Comparison of ENCODE assay signal across 9 mouse cellular contexts in genomic region chr17:5841943-5842273, GRCm38 (mm10). TPM values are rescaled to one million over a fixed set of nuclear protein-coding genes. Genes with fewer than 3 reads are reported as not detected.
DNase-seq lines count a peak whose midpoint lies in the region; ATAC-seq and TF ChIP-seq lines count a peak whose summit lies in the region.
"Had no signal": no experiment of that assay in that cellular context is flagged by ENCODE, and none has a peak within 500 bp of the region (broad histone marks: within the 10 kb centered on the region; RNA-seq: fewer than 3 reads in every experiment).

No protein-coding gene starts in this region.

- no peaks in the 10 kb centered on the region for H3K27me3 ChIP-seq in heart, embryonic 16.5 days (ENCODE audit: control insufficient read depth, insufficient read depth, low read length)
- H3K27me3 ChIP-seq in G1E (ENCODE audit: insufficient read depth, low read length), result no peaks in the 10 kb centered on the region
- no peaks in the 10 kb centered on the region for H3K27me3 ChIP-seq in hindbrain, embryonic 10.5 days (ENCODE audit: insufficient read depth, poor library complexity, severe bottlenecking)
- no peaks in the 10 kb centered on the region for H3K27me3 ChIP-seq in midbrain, embryonic 11.5 days (ENCODE audit: control insufficient read depth, insufficient read depth, low read length)
- H3K27me3 ChIP-seq: Patski had no signal

- peak overlapping the region; percentile 99 for H3K27ac ChIP-seq in heart, embryonic 16.5 days (ENCODE audit: low read length)
- H3K27ac ChIP-seq in hindbrain, embryonic 10.5 days, result peak overlapping the region; percentile 99
- H3K27ac ChIP-seq in midbrain, embryonic 11.5 days (ENCODE audit: low read depth, low read length), result peak overlapping the region; percentile 94

- WGBS in heart, embryonic 16.5 days, result 0% methylated on average over 7 of the region's 7 CpGs
- under 1% methylated on average over 7 of the region's 7 CpGs for WGBS in hindbrain, embryonic 10.5 days
- 1% methylated on average over 7 of the region's 7 CpGs for WGBS in midbrain, embryonic 11.5 days

- peak overlapping the region; percentile 99 for H3K9ac ChIP-seq in heart, embryonic 16.5 days (ENCODE audit: low read length)
- peak overlapping the region; percentile 98 for H3K9ac ChIP-seq in midbrain, embryonic 11.5 days (ENCODE audit: low read length)

- H3K9me3 ChIP-seq in heart, embryonic 16.5 days (replicated peaks; ENCODE audit: control insufficient read depth, low read length), result no peaks in the 10 kb centered on the region
- H3K9me3 ChIP-seq in G1E (replicated peaks), result no peaks in the 10 kb centered on the region
- H3K9me3 ChIP-seq in hindbrain, embryonic 10.5 days, result no peaks in the 10 kb centered on the region
- no peaks in the 10 kb centered on the region for H3K9me3 ChIP-seq in midbrain, embryonic 11.5 days (ENCODE audit: control insufficient read depth, low read length)

- no peak for ATAC-seq in heart, embryonic 16.5 days (replicated peaks; ENCODE audit: extremely low read depth, insufficient read depth, low FRiP score)
- ATAC-seq in G1E (ENCODE audit: extremely low read depth, insufficient number of reproducible peaks, low FRiP score, poor library complexity, severe bottlenecking), result no peak
- ATAC-seq in midbrain, embryonic 11.5 days (ENCODE audit: low FRiP score), result no peak

- H3K4me2 ChIP-seq in heart, embryonic 16.5 days (ENCODE audit: low read depth, low read length), result peak overlapping the region; percentile 93
- H3K4me2 ChIP-seq in midbrain, embryonic 11.5 days, result peak overlapping the region; percentile 69

- TF ChIP-seq CTCF in G1E (IDR thresholded peaks at IDR 0.05; ENCODE audit: low read depth, low read length), result no peak

- H3K36me3 ChIP-seq in heart, embryonic 16.5 days (ENCODE audit: control insufficient read depth, insufficient read depth), result no peaks in the 10 kb centered on the region
- H3K36me3 ChIP-seq in G1E (replicated peaks), result peaks cover 21% of the 10 kb centered on the region
- no peaks in the 10 kb centered on the region for H3K36me3 ChIP-seq in hindbrain, embryonic 10.5 days
- H3K36me3 ChIP-seq in midbrain, embryonic 11.5 days (ENCODE audit: control insufficient read depth, insufficient read depth, low read length), result no peaks in the 10 kb centered on the region

- DNase-seq in heart, adult 18-20 months, result no peak
- DNase-seq in G1E (ENCODE audit: low spot score), result no peak
- DNase-seq in hindbrain, embryonic 10.5 days (ENCODE audit: low spot score), result no peak
- no peak for DNase-seq in midbrain, embryonic 11.5 days (ENCODE audit: low spot score, missing footprints)
- no peak for DNase-seq in embryo, embryonic 9.5 days (ENCODE audit: extremely low spot score)
- DNase-seq in layer of hippocampus, adult 8-10 months (ENCODE audit: low spot score in 2 of 2), result no peak
- DNase-seq in spleen, postnatal 10 days (ENCODE audit: low spot score in 2 of 2), result no peak

- H3K4me3 ChIP-seq in heart, embryonic 16.5 days (ENCODE audit: low read length), result peak overlapping the region; percentile 89
- peak overlapping the region; percentile 86 for H3K4me3 ChIP-seq in G1E (ENCODE audit: low read depth, low read length)
- peak overlapping the region; percentile 82 for H3K4me3 ChIP-seq in hindbrain, embryonic 10.5 days
- peak overlapping the region; percentile 76 for H3K4me3 ChIP-seq in midbrain, embryonic 11.5 days (ENCODE audit: low read depth, low read length)

- peaks cover 22% of the 10 kb centered on the region for H3K4me1 ChIP-seq in heart, embryonic 16.5 days (ENCODE audit: control insufficient read depth, insufficient read depth, low read length)
- H3K4me1 ChIP-seq in G1E (ENCODE audit: insufficient read depth, low read depth, low read length), result peaks cover 34% of the 10 kb centered on the region
- peaks cover 48% of the 10 kb centered on the region for H3K4me1 ChIP-seq in hindbrain, embryonic 10.5 days (replicated peaks)
- H3K4me1 ChIP-seq in midbrain, embryonic 11.5 days (ENCODE audit: control insufficient read depth, insufficient read depth, low read length), result peaks cover 9% of the 10 kb centered on the region

RNA-seq across cellular contexts. Expression of gene Snx9, which starts 0.8 kb away (rescaled TPM):
- polyA plus RNA-seq in heart, embryonic 16.5 days (2015; fragmentation: Nextera tagmentation; extraction: Ambion mirVana), result 19.4 and 20.9 TPM in 2 replicates
- total RNA-seq in heart, adult 18-20 months (2021), result 10 to 100 TPM; 31.0 to 32.9 TPM
- total RNA-seq in G1E (2014; fragmentation: Nextera tagmentation), result 55.5 and 59.7 TPM in 2 replicates
- 41.1 and 46.7 TPM in 2 replicates for total RNA-seq in G1E (2017)
- 26.7 and 28.0 TPM in 2 replicates for polyA plus RNA-seq in G1E (2012)
- polyA plus RNA-seq in hindbrain, embryonic 10.5 days (2016; fragmentation: Nextera tagmentation; extraction: Ambion mirVana), result 12.7 and 14.5 TPM in 2 replicates
- polyA plus RNA-seq in midbrain, embryonic 11.5 days (2014; fragmentation: Nextera tagmentation; extraction: Ambion mirVana), result 16.7 and 21.7 TPM in 2 replicates
- total RNA-seq in layer of hippocampus, adult 8-10 months (2022), result 10 to 100 TPM; 15.0 to 16.8 (median 15.5) TPM
